Mouse (Mus musculus) C2C12 (cell line): Measurements from ENCODE around the gene Arl5c.

ENCODE experiments used
- CTCF ChIP-seq: IDR thresholded peaks from one replicate; pipeline ENCODE4 v1.5.1; 2011; ENCODE audit not compliant: control insufficient read depth, insufficient read depth, insufficient read length
- MAX ChIP-seq: IDR thresholded peaks from one replicate; pipeline ENCODE4 v1.6.1; 2011; ENCODE audit warnings: mild to moderate bottlenecking, control low read depth

DNA sequence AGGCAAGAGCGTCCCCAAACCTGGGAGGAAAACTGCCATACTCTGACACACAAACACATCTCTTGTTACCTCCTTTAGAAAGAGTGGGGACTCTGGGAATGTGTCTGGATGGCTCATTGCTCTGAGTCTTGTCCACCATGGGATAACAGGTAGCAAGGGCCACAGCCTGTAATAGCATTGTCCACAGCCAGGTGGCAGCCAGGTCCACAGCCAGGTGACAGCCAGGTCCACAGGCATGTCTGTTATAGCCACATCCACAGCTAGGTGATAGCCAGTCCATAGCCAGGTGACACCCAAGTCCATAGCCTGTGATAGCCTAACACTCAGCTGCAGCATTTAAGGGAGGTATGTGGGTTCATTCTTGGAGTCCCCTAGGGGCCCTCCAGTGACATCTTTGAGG lies 35.1 kb downstream of the Arl5c start:
- no peak for TF ChIP-seq CTCF
- TF ChIP-seq MAX = no peak
